Mouse (Mus musculus) limb, embryonic 12.5 days (tissue): ENCODE measurements around the gene Fthl17c. TPM values are rescaled to one million over a fixed set of nuclear protein-coding genes. Genes with fewer than 3 reads are reported as not detected.
"Not testable (repeated sequence)": the region's sequence is repeated elsewhere in the genome, so short reads cannot be mapped to it uniquely, and the experiment has no call there.

Experiments used
- ATAC-seq: fragments of 200-750 bp; cut with Nextera tagmentation; 2 replicates; pipeline ENCODE4 v1.8.0; 2017; ENCODE audit warnings: low read depth, moderate TSS enrichment; ENCODE audit not compliant: insufficient number of reproducible peaks, insufficient read depth, low FRiP score, low TSS enrichment
- H3K27ac ChIP-seq: fragments of 300-500 bp; sonication (generic); 2 replicates; pipeline ENCODE4 v1.5.1; 2016; ENCODE audit warnings: mild to moderate bottlenecking, moderate library complexity
- H3K27me3 ChIP-seq: fragments of 300-500 bp; sonication (generic); 2 replicates; pipeline ENCODE4 v1.6.1; 2016; ENCODE audit warnings: mild to moderate bottlenecking, moderate library complexity
- H3K36me3 ChIP-seq: fragments of 300-500 bp; sonication (generic); 2 replicates; pipeline ENCODE4 v1.6.1; 2016; ENCODE audit warnings: mild to moderate bottlenecking, moderate library complexity
- H3K4me1 ChIP-seq: fragments of 300-500 bp; sonication (generic); replicated peaks from 2 replicates; pipeline ENCODE4 v1.6.1; 2016
- H3K4me2 ChIP-seq: fragments of 300-500 bp; sonication (generic); 2 replicates; pipeline ENCODE4 v1.6.1; 2016; ENCODE audit warnings: mild to moderate bottlenecking, moderate library complexity
- H3K4me3 ChIP-seq: fragments of 300-500 bp; sonication (generic); replicated peaks from 2 replicates; pipeline ENCODE4 v1.5.1; 2016; ENCODE audit warnings: mild to moderate bottlenecking
- H3K9ac ChIP-seq: fragments of 300-500 bp; sonication (generic); replicated peaks from 2 replicates; pipeline ENCODE4 v1.6.1; 2016; ENCODE audit warnings: mild to moderate bottlenecking, moderate library complexity
- H3K9me3 ChIP-seq: fragments of 300-500 bp; sonication (generic); 2 replicates; pipeline ENCODE4 v1.6.1; 2016; ENCODE audit warnings: mild to moderate bottlenecking, moderate library complexity
- WGBS: fragments of 180-500 bp; shearing (Covaris S2); methylation state at CpG from one replicate; pipeline ENCODE4 v1.1.7; 2016; 5-methylcytosine and 5-hydroxymethylcytosine counted together
- polyA plus RNA-seq: library from polyadenylated mRNA; unstranded; fragments of >200 nt; fragmentation: Nextera tagmentation; extraction: Ambion mirVana; gene quantifications from 2 replicates; pipeline ENCODE4 v1.2.1, GENCODE M21; 2016

Gene Fthl17c
- polyA plus RNA-seq = not detected in 2 replicates

GRCm38 (mm10) chrX:8976459-8976858, at the start of gene Fthl17c:
Fthl17c (minus strand) TSS chrX:8976559.
- not testable (repeated sequence) for H3K9me3 ChIP-seq, H3K27ac ChIP-seq, ATAC-seq, H3K4me1 ChIP-seq, H3K4me2 ChIP-seq, H3K9ac ChIP-seq, H3K36me3 ChIP-seq, H3K27me3 ChIP-seq, H3K4me3 ChIP-seq
- WGBS = no CpG with 5 or more reads among the region's 11 CpGs

- no peaks in the 10 kb centered on the region for H3K36me3 ChIP-seq
- H3K4me3 ChIP-seq = no peak overlapping the region
- H3K9me3 ChIP-seq = no peaks in the 10 kb centered on the region
- H3K27ac ChIP-seq = no peak overlapping the region
- H3K9ac ChIP-seq = no peak overlapping the region
- H3K4me2 ChIP-seq = no peak overlapping the region
- no peaks in the 10 kb centered on the region for H3K4me1 ChIP-seq
- H3K27me3 ChIP-seq = no peaks in the 10 kb centered on the region
- ATAC-seq = no peak
- WGBS = 61% methylated on average over 10 of the region's 10 CpGs
Observed at GRCm38 (mm10) chrX:9019481-9019880, 43.1 kb upstream of the Fthl17c start.

DNA sequence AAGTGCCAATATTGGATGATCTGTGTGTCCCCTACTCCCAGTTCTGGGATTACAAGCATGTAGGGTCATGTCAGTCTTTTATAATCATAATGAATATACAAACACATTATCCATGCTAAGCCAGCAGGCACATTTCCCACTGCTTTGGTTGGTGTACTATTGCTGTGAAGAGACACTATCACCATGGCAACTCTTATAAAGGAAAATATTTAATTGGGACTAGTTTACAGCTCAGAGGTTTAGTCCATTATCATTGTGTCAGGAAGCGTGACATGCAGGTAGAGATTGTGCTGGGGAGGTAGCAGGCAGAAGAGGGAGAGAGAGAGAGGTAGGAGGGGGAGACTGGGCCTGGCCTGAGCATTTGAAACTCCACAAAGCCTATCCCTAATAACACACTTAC, 39.7 kb upstream of the Fthl17c start:
- H3K4me3 ChIP-seq = no peak overlapping the region
- 71% methylated on average over 1 of the region's 1 CpGs for WGBS
- no peak for ATAC-seq
- no peak overlapping the region for H3K9ac ChIP-seq
- no peak overlapping the region for H3K27ac ChIP-seq
- no peak overlapping the region for H3K4me2 ChIP-seq
- H3K36me3 ChIP-seq = no peaks in the 10 kb centered on the region
- no peaks in the 10 kb centered on the region for H3K9me3 ChIP-seq
- no peaks in the 10 kb centered on the region for H3K4me1 ChIP-seq
- no peaks in the 10 kb centered on the region for H3K27me3 ChIP-seq

DNA sequence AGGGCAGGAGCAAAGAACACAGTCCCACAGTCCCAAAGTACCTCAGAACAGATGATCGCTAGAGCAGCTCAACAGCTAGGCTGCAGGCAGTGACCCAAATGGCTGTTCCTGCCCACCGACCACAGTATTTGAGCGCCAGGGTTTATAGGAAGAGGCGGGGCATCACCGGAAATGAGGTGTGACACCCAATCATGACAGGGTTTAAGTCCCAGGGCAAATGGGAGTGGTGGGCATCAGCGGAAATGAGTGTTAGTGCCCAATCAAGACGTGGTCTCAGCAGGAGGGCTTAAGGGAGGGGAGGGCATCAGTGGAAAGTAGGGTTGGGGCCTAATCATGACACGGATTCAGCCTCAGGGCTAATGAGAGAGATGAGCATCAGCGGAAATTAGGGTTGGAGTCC, 10.3 kb upstream of the Fthl17c start, which contains the start of gene Fthl17d:
Gene Fthl17d, minus strand, starts transcription at position 101 of the 400 bp plus-strand sequence.
- no CpG with 5 or more reads among the region's 9 CpGs for WGBS
- H3K9ac ChIP-seq = not testable (repeated sequence)

DNA sequence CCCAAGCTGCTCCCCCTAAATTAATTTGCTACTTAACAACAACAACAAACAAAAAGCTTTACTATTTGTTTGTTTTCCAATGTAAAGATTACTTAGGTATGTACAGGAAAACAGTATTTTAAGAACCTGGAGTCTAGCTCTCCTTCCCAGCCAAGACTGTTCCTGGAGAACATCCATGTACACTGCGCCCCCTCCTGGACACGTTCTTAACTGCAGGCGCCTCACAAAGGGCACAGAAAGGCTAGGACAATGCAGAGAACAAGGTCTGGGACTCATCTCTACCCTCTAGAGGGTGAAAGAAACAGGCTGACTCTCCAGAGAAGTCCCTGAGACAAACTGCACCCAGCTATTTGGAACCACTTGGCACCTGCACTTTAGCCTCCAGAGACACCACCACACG, 11.7 kb downstream of the Fthl17c start:
- H3K27ac ChIP-seq, H3K9me3 ChIP-seq, ATAC-seq, H3K4me2 ChIP-seq, H3K36me3 ChIP-seq, H3K27me3 ChIP-seq, H3K4me1 ChIP-seq, H3K9ac ChIP-seq, H3K4me3 ChIP-seq: not testable (repeated sequence)
- WGBS = 44% methylated on average over 4 of the region's 4 CpGs

More for the DNA sequence above, 10.3 kb upstream of the Fthl17c start, which contains the start of gene Fthl17d:
- not testable (repeated sequence) for H3K4me1 ChIP-seq, ATAC-seq, H3K4me3 ChIP-seq, H3K4me2 ChIP-seq, H3K27ac ChIP-seq, H3K36me3 ChIP-seq, H3K27me3 ChIP-seq, H3K9me3 ChIP-seq

DNA sequence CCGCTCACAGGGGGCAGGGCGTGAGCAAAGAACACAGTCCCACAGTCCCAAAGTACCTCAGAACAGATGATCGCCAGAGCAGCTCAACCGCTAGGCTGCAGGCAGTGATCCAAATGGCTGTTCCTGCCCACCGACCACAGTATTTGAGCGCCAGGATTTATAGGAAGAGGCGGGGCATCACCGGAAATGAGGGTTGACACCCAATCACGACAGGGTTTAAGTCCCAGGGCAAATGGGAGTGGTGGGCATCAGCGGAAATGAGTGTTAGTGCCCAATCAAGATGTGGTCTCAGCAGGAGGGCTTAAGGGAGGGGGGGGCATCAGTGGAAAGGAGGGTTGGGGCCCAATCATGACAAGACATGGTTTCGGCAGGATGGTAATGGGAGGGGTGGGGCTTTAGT, 13.5 kb downstream of the Fthl17c start, which contains the start of gene Fthl17b:
Gene Fthl17b, minus strand, starts transcription at position 101 of the 400 bp plus-strand sequence.
- H3K9ac ChIP-seq, H3K36me3 ChIP-seq, H3K27me3 ChIP-seq, H3K9me3 ChIP-seq, H3K4me2 ChIP-seq, ATAC-seq, H3K4me3 ChIP-seq, H3K4me1 ChIP-seq, H3K27ac ChIP-seq: not testable (repeated sequence)
- 90% methylated on average over 4 of the region's 11 CpGs for WGBS

GRCm38 (mm10) chrX:8948130-8948805, 28.1 kb downstream of the Fthl17c start:
- H3K9me3 ChIP-seq, H3K4me3 ChIP-seq, H3K36me3 ChIP-seq, H3K27ac ChIP-seq, H3K9ac ChIP-seq, H3K4me1 ChIP-seq, ATAC-seq, H3K27me3 ChIP-seq, H3K4me2 ChIP-seq: not testable (repeated sequence)
- 24% methylated on average over 7 of the region's 7 CpGs for whole genome bisulfite sequencing

DNA sequence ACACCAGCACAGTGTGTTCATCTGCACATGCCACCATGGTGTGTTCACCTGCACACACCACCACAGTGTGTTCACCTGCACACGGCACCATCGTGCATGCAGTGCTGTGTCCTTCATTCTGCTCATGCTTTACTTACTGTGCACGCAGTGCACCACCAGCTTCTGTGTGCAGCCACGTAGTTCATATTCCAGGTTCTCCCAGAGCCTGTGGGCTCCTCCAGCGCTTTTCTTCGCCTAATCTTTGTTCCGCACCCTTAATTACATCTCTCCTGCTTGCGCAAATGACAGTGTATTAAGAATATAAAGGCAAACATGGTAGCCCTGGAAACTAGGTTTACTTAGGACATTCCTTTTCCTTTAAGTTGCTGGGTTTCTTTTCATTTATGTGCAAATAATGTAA, 32.3 kb downstream of the Fthl17c start:
- H3K9ac ChIP-seq = no peak overlapping the region
- no peak for ATAC-seq
- H3K9me3 ChIP-seq = no peaks in the 10 kb centered on the region
- no peaks in the 10 kb centered on the region for H3K27me3 ChIP-seq
- no peaks in the 10 kb centered on the region for H3K36me3 ChIP-seq
- 90% methylated on average over 8 of the region's 8 CpGs for WGBS
- H3K4me2 ChIP-seq = no peak overlapping the region
- no peak overlapping the region for H3K4me3 ChIP-seq
- no peaks in the 10 kb centered on the region for H3K4me1 ChIP-seq
- H3K27ac ChIP-seq = no peak overlapping the region

GRCm38 (mm10) chrX:8927308-8927707, 49.1 kb downstream of the Fthl17c start:
- Histone ChIP-seq H3K4me1 (no peaks in the 10 kb centered on the region), H3K27ac (no peak overlapping the region), H3K4me3 (no peak overlapping the region), H3K27me3 (no peaks in the 10 kb centered on the region), H3K9me3 (no peaks in the 10 kb centered on the region), H3K9ac (no peak overlapping the region), H3K4me2 (no peak overlapping the region), H3K36me3 (no peaks in the 10 kb centered on the region)
- 35% methylated on average over 4 of the region's 4 CpGs for WGBS
- ATAC-seq = no peak

Other genes with a start within 250 kb of the Fthl17c start
- not detected in 2 replicates for gene Ssx9, start 228.1 kb downstream of the Fthl17c start, polyA plus RNA-seq
- gene Ssxb5, start 172.9 kb downstream of the Fthl17c start, polyA plus RNA-seq = not detected in 2 replicates
- gene Gm6592, start 132.6 kb downstream of the Fthl17c start, polyA plus RNA-seq = not detected in 2 replicates
- not detected in 2 replicates for gene Gm5751, start 102.3 kb downstream of the Fthl17c start, polyA plus RNA-seq
- 8.8 and 10.7 TPM in 2 replicates for gene B630019K06Rik, start 84.2 kb downstream of the Fthl17c start, polyA plus RNA-seq
- gene Fthl17b, start 13.6 kb downstream of the Fthl17c start, polyA plus RNA-seq = not detected in 2 replicates
- not detected in 2 replicates for gene Fthl17d, start 10.2 kb upstream of the Fthl17c start, polyA plus RNA-seq
- not detected in 2 replicates for gene Fthl17e, start 56.9 kb upstream of the Fthl17c start, polyA plus RNA-seq
- not detected in 2 replicates for gene Fthl17f, start 86.5 kb upstream of the Fthl17c start, polyA plus RNA-seq
- gene 4930402K13Rik, start 128.0 kb upstream of the Fthl17c start, polyA plus RNA-seq = not detected in 2 replicates
- gene Lancl3, start 223.3 kb upstream of the Fthl17c start, polyA plus RNA-seq = 0.45 and 0.69 TPM in 2 replicates